Mouse (Mus musculus): ENCODE measurements at regions not wholly inside any gene's neighbourhood (a gene's known extent, or its start where the extent isn't known, plus 50 kb on each side); places are given as distances from the start of the nearest gene placed in this dataset.

- H3K27ac ChIP-seq (ENCODE audit: insufficient read depth, low read depth, low read length, poor library complexity, severe bottlenecking): no peak overlapping the region
- DNase-seq (ENCODE audit: low read depth, low spot score): no peak
- peaks cover 2 to 5% of the 10 kb centered on the region in 2 experiments; a peak in 1 of 4 replicates for H3K4me1 ChIP-seq (ENCODE audit: control insufficient read depth in 2 of 2, insufficient read depth in 2 of 2, low read length in 2 of 2, poor library complexity in 1 of 2)
- no peaks in the 10 kb centered on the region for H3K36me3 ChIP-seq (ENCODE audit: control insufficient read depth, insufficient read depth, low read length, poor library complexity, severe bottlenecking)
- in situ Hi-C loops (cut with MboI; ENCODE audit: low sequenced_read_pairs in 2 of 2, unreplicated experiment in 2 of 2): no loop called here
- H3K9ac ChIP-seq (ENCODE audit: insufficient read depth, low read depth, low read length, poor library complexity, severe bottlenecking): no peak overlapping the region
- no peak overlapping the region; a peak in 2 of 4 replicates for H3K4me3 ChIP-seq (ENCODE audit: insufficient read depth in 1 of 2, low read depth in 1 of 2, low read length in 2 of 2, poor library complexity in 1 of 2, severe bottlenecking in 1 of 2)
- TF ChIP-seq HCFC1 (IDR thresholded peaks at IDR 0.05; ENCODE audit: borderline replicate concordance, insufficient read depth, low read length) (no peak), ZNF384 (IDR thresholded peaks at IDR 0.05; ENCODE audit: low read depth, low read length) (no peak), ZC3H11A (IDR thresholded peaks at IDR 0.05; ENCODE audit: borderline replicate concordance, low read depth, low read length) (no peak), MAFK (IDR thresholded peaks at IDR 0.05; ENCODE audit: insufficient read depth, low read depth, low read length) (no peak), CHD2 (IDR thresholded peaks at IDR 0.05; ENCODE audit: low read depth, low read length) (no peak)
- H3K9me3 ChIP-seq (ENCODE audit: control insufficient read depth, insufficient read depth, low read depth, low read length): no peaks in the 10 kb centered on the region
These were observed 78.2 kb downstream of the Tbx3 start for GRCm38 (mm10) chr5:119748667-119749066.

- TF ChIP-seq ZC3H11A (IDR thresholded peaks at IDR 0.05; ENCODE audit: borderline replicate concordance, low read depth, low read length) (no peak), HCFC1 (IDR thresholded peaks at IDR 0.05; ENCODE audit: borderline replicate concordance, insufficient read depth, low read length) (no peak), CHD2 (IDR thresholded peaks at IDR 0.05; ENCODE audit: low read depth, low read length) (no peak), ZNF384 (IDR thresholded peaks at IDR 0.05; ENCODE audit: low read depth, low read length) (no peak), MAFK (IDR thresholded peaks at IDR 0.05; ENCODE audit: insufficient read depth, low read depth, low read length) (no peak)
- Histone ChIP-seq H3K9me3 (ENCODE audit: control insufficient read depth, insufficient read depth, low read depth, low read length) (no peaks in the 10 kb centered on the region), H3K4me3 (ENCODE audit: insufficient read depth in 1 of 2, low read depth in 1 of 2, low read length in 2 of 2, poor library complexity in 1 of 2, severe bottlenecking in 1 of 2) (0 out of 4 replicates have a peak overlapping the region, but pooled peaks of 1 of the 2 experiments have one; percentile 36), H3K4me1 (ENCODE audit: control insufficient read depth in 2 of 2, insufficient read depth in 2 of 2, low read length in 2 of 2, poor library complexity in 1 of 2) (peaks cover 2 to 3% of the 10 kb centered on the region in 2 experiments; a peak in 1 of 4 replicates), H3K27ac (ENCODE audit: insufficient read depth, low read depth, low read length, poor library complexity, severe bottlenecking) (no peak overlapping the region), H3K36me3 (ENCODE audit: control insufficient read depth, insufficient read depth, low read length, poor library complexity, severe bottlenecking) (no peaks in the 10 kb centered on the region), H3K9ac (ENCODE audit: insufficient read depth, low read depth, low read length, poor library complexity, severe bottlenecking) (no peak overlapping the region)
- in situ Hi-C loops (cut with MboI; ENCODE audit: low sequenced_read_pairs in 2 of 2, unreplicated experiment in 2 of 2): no loop called here
- no peak for DNase-seq (ENCODE audit: low read depth, low spot score)
These were observed 78.7 kb downstream of the Tbx3 start for GRCm38 (mm10) chr5:119749153-119749552.

GRCm38 (mm10) chr5:119755782-119756181 is 76.7 kb upstream of the Tbx5 start:
- in situ Hi-C loops (cut with MboI; ENCODE audit: low sequenced_read_pairs in 2 of 2, unreplicated experiment in 2 of 2): no loop called here

GRCm38 (mm10) chr5:119758880-119759279 is 73.6 kb upstream of the Tbx5 start:
- no peaks in the 10 kb centered on the region for H3K4me1 ChIP-seq (ENCODE audit: control insufficient read depth in 2 of 2, insufficient read depth in 2 of 2, low read length in 2 of 2, poor library complexity in 1 of 2)
- in situ Hi-C loops (cut with MboI; ENCODE audit: low sequenced_read_pairs in 2 of 2, unreplicated experiment in 2 of 2): no loop called here
- peak; percentile 46 for DNase-seq (ENCODE audit: low read depth, low spot score)
- no peaks in the 10 kb centered on the region for H3K9me3 ChIP-seq (ENCODE audit: control insufficient read depth, insufficient read depth, low read depth, low read length)
- H3K9ac ChIP-seq (ENCODE audit: insufficient read depth, low read depth, low read length, poor library complexity, severe bottlenecking): no peak overlapping the region
- no peak overlapping the region for H3K4me3 ChIP-seq (ENCODE audit: insufficient read depth in 1 of 2, low read depth in 1 of 2, low read length in 2 of 2, poor library complexity in 1 of 2, severe bottlenecking in 1 of 2)
- H3K36me3 ChIP-seq (ENCODE audit: control insufficient read depth, insufficient read depth, low read length, poor library complexity, severe bottlenecking): no peaks in the 10 kb centered on the region
- H3K27ac ChIP-seq (ENCODE audit: insufficient read depth, low read depth, low read length, poor library complexity, severe bottlenecking): no peak overlapping the region
- no peak for TF ChIP-seq ZNF384 (IDR thresholded peaks at IDR 0.05; ENCODE audit: low read depth, low read length)
- no peak for TF ChIP-seq HCFC1 (IDR thresholded peaks at IDR 0.05; ENCODE audit: borderline replicate concordance, insufficient read depth, low read length)
- TF ChIP-seq CHD2 (IDR thresholded peaks at IDR 0.05; ENCODE audit: low read depth, low read length): no peak
- no peak for TF ChIP-seq ZC3H11A (IDR thresholded peaks at IDR 0.05; ENCODE audit: borderline replicate concordance, low read depth, low read length)
- TF ChIP-seq MAFK (IDR thresholded peaks at IDR 0.05; ENCODE audit: insufficient read depth, low read depth, low read length): no peak

More at GRCm38 (mm10) chr5:119755782-119756181, 76.7 kb upstream of the Tbx5 start:
- H3K4me3 ChIP-seq (ENCODE audit: insufficient read depth in 1 of 2, low read depth in 1 of 2, low read length in 2 of 2, poor library complexity in 1 of 2, severe bottlenecking in 1 of 2): no peak overlapping the region
- no peak overlapping the region for H3K27ac ChIP-seq (ENCODE audit: insufficient read depth, low read depth, low read length, poor library complexity, severe bottlenecking)
- DNase-seq (ENCODE audit: low read depth, low spot score): no peak
- no peaks in the 10 kb centered on the region for H3K36me3 ChIP-seq (ENCODE audit: control insufficient read depth, insufficient read depth, low read length, poor library complexity, severe bottlenecking)
- H3K9ac ChIP-seq (ENCODE audit: insufficient read depth, low read depth, low read length, poor library complexity, severe bottlenecking): no peak overlapping the region
- no peaks in the 10 kb centered on the region for H3K4me1 ChIP-seq (ENCODE audit: control insufficient read depth in 2 of 2, insufficient read depth in 2 of 2, low read length in 2 of 2, poor library complexity in 1 of 2)
- TF ChIP-seq MAFK (IDR thresholded peaks at IDR 0.05; ENCODE audit: insufficient read depth, low read depth, low read length): no peak
- TF ChIP-seq HCFC1 (IDR thresholded peaks at IDR 0.05; ENCODE audit: borderline replicate concordance, insufficient read depth, low read length): no peak
- H3K9me3 ChIP-seq (ENCODE audit: control insufficient read depth, insufficient read depth, low read depth, low read length): no peaks in the 10 kb centered on the region

- in situ Hi-C loops (cut with MboI; ENCODE audit: low sequenced_read_pairs in 2 of 2, unreplicated experiment in 2 of 2): no loop called here
- DNase-seq (ENCODE audit: low read depth, low spot score): peak; percentile 49
- no peak overlapping the region for H3K27ac ChIP-seq (ENCODE audit: insufficient read depth, low read depth, low read length, poor library complexity, severe bottlenecking)
- no peaks in the 10 kb centered on the region for H3K4me1 ChIP-seq (ENCODE audit: control insufficient read depth in 2 of 2, insufficient read depth in 2 of 2, low read length in 2 of 2, poor library complexity in 1 of 2)
- H3K4me3 ChIP-seq (ENCODE audit: insufficient read depth in 1 of 2, low read depth in 1 of 2, low read length in 2 of 2, poor library complexity in 1 of 2, severe bottlenecking in 1 of 2): no peak overlapping the region
- no peak overlapping the region for H3K9ac ChIP-seq (ENCODE audit: insufficient read depth, low read depth, low read length, poor library complexity, severe bottlenecking)
- TF ChIP-seq CHD2 (IDR thresholded peaks at IDR 0.05; ENCODE audit: low read depth, low read length) (no peak), ZNF384 (IDR thresholded peaks at IDR 0.05; ENCODE audit: low read depth, low read length) (no peak), ZC3H11A (IDR thresholded peaks at IDR 0.05; ENCODE audit: borderline replicate concordance, low read depth, low read length) (no peak), HCFC1 (IDR thresholded peaks at IDR 0.05; ENCODE audit: borderline replicate concordance, insufficient read depth, low read length) (no peak), MAFK (IDR thresholded peaks at IDR 0.05; ENCODE audit: insufficient read depth, low read depth, low read length) (no peak)
- H3K9me3 ChIP-seq (ENCODE audit: control insufficient read depth, insufficient read depth, low read depth, low read length): no peaks in the 10 kb centered on the region
- no peaks in the 10 kb centered on the region for H3K36me3 ChIP-seq (ENCODE audit: control insufficient read depth, insufficient read depth, low read length, poor library complexity, severe bottlenecking)
These were observed 70.4 kb upstream of the Tbx5 start for GRCm38 (mm10) chr5:119762102-119762501.
